Mouse (Mus musculus) C2C12 (cell line): ENCODE results near the gene Ceacam1. TPM values are rescaled to one million over a fixed set of nuclear protein-coding genes. Genes with fewer than 3 reads are reported as not detected.
"Not testable (repeated sequence)": the region's sequence is repeated elsewhere in the genome, so short reads cannot be mapped to it uniquely, and the experiment has no call there.

Experiments used
- H3K27me3 ChIP-seq: one replicate; pipeline ENCODE4 v1.6.1; 2011; ENCODE audit not compliant: control insufficient read depth, insufficient read depth, insufficient read length
- H3K36me3 ChIP-seq: one replicate; pipeline ENCODE4 v1.6.1; 2011; ENCODE audit not compliant: control insufficient read depth, insufficient read depth
- H3K4me3 ChIP-seq: one replicate; pipeline ENCODE4 v1.5.1; 2011; ENCODE audit warnings: mild to moderate bottlenecking, control low read depth; ENCODE audit not compliant: poor library complexity, insufficient read depth, severe bottlenecking
- H3K79me2 ChIP-seq: one replicate; pipeline ENCODE4 v1.6.1; 2011; ENCODE audit not compliant: control insufficient read depth, insufficient read depth
- H3K79me3 ChIP-seq: one replicate; pipeline ENCODE4 v1.6.1; 2011; ENCODE audit warnings: low read depth, control low read depth
- H3ac ChIP-seq: one replicate; pipeline ENCODE3; 2011; ENCODE audit warnings: low read depth; ENCODE audit not compliant: control insufficient read depth, insufficient read length
- CEBPB ChIP-seq: IDR thresholded peaks from one replicate; pipeline ENCODE4 v1.6.1; 2011; ENCODE audit warnings: low read depth, mild to moderate bottlenecking, control low read depth, moderate library complexity
- CTCF ChIP-seq: IDR thresholded peaks from one replicate; pipeline ENCODE4 v1.5.1; 2011; ENCODE audit not compliant: control insufficient read depth, insufficient read depth, insufficient read length
- FOSL1 ChIP-seq: IDR thresholded peaks from one replicate; pipeline ENCODE4 v1.8.0; 2011; ENCODE audit warnings: mild to moderate bottlenecking, low read length; ENCODE audit not compliant: poor library complexity, insufficient read depth, severe bottlenecking
- MAX ChIP-seq: IDR thresholded peaks from one replicate; pipeline ENCODE4 v1.6.1; 2011; ENCODE audit warnings: mild to moderate bottlenecking, control low read depth
- MYOD1 ChIP-seq: IDR thresholded peaks from one replicate; pipeline ENCODE4 v1.6.1; 2011; ENCODE audit warnings: low read depth; ENCODE audit not compliant: control insufficient read depth, insufficient read length
- MYOG ChIP-seq: IDR thresholded peaks from one replicate; pipeline ENCODE4 v1.6.1; 2011; ENCODE audit not compliant: control insufficient read depth, insufficient read length; ENCODE audit errors: extremely low read depth
- USF1 ChIP-seq: IDR thresholded peaks from one replicate; pipeline ENCODE4 v1.6.1; 2011; ENCODE audit warnings: low read depth, mild to moderate bottlenecking, control low read depth, moderate library complexity
- polyA plus RNA-seq: library from polyadenylated mRNA; unstranded; fragments of >200 nt; fragmentation: generic; extraction: Trizol; gene quantifications from one replicate; pipeline ENCODE4 v1.2.1, GENCODE M21; 2012; ENCODE audit warnings: missing spikeins

Ceacam1 gene
- polyA plus RNA-seq, 1 experiment: 0.06 TPM

GRCm38 (mm10) chr7:25486186-25486585, 8.8 kb upstream of the Ceacam1 start:
- TF ChIP-seq MYOD1 (no peak), FOSL1 (no peak), CEBPB (no peak), CTCF (no peak), USF1 (no peak), MAX (no peak), MYOG (no peak)
- Histone ChIP-seq H3ac (no peak overlapping the region), H3K79me2 (no peaks in the 10 kb centered on the region), H3K36me3 (no peaks in the 10 kb centered on the region), H3K4me3 (no peak overlapping the region), H3K79me3 (no peaks in the 10 kb centered on the region), H3K27me3 (peaks cover 8% of the 10 kb centered on the region)

GRCm38 (mm10) chr7:25485061-25485460, 7.7 kb upstream of the Ceacam1 start:
- Histone ChIP-seq H3ac (no peak overlapping the region), H3K4me3 (no peak overlapping the region), H3K36me3 (no peaks in the 10 kb centered on the region), H3K27me3 (peaks cover 8% of the 10 kb centered on the region), H3K79me3 (no peaks in the 10 kb centered on the region), H3K79me2 (no peaks in the 10 kb centered on the region)
- TF ChIP-seq MYOD1 (no peak), FOSL1 (no peak), CEBPB (no peak), USF1 (no peak), CTCF (no peak), MYOG (no peak), MAX (no peak)

- H3ac ChIP-seq: no peak overlapping the region
- TF ChIP-seq CEBPB (no peak), MYOD1 (no peak), MAX (no peak), MYOG (no peak), FOSL1 (no peak), CTCF (no peak), USF1 (no peak)
- no peak overlapping the region for H3K4me3 ChIP-seq
- no peaks in the 10 kb centered on the region for H3K79me2 ChIP-seq
- H3K36me3 ChIP-seq: no peaks in the 10 kb centered on the region
- peaks cover 8% of the 10 kb centered on the region for H3K27me3 ChIP-seq
- no peaks in the 10 kb centered on the region for H3K79me3 ChIP-seq
These were observed 5.8 kb upstream of the Ceacam1 start for GRCm38 (mm10) chr7:25483133-25483735.

GRCm38 (mm10) chr7:25480791-25481190, 3.4 kb upstream of the Ceacam1 start:
- H3K4me3 ChIP-seq, H3K36me3 ChIP-seq, H3K79me3 ChIP-seq, H3K79me2 ChIP-seq, H3ac ChIP-seq, H3K27me3 ChIP-seq: not testable (repeated sequence)

GRCm38 (mm10) chr7:25479440-25479839, 2.0 kb upstream of the Ceacam1 start:
- Histone ChIP-seq H3K79me2 (no peaks in the 10 kb centered on the region), H3K4me3 (no peak overlapping the region), H3K36me3 (no peaks in the 10 kb centered on the region), H3K79me3 (no peaks in the 10 kb centered on the region), H3K27me3 (peaks cover 4% of the 10 kb centered on the region), H3ac (no peak overlapping the region)
- TF ChIP-seq FOSL1 (no peak), MYOG (no peak), MYOD1 (no peak), MAX (no peak)

GRCm38 (mm10) chr7:25477752-25478093, 320 bp upstream of the Ceacam1 start:
- not testable (repeated sequence) for H3K79me2 ChIP-seq, H3K36me3 ChIP-seq, H3K4me3 ChIP-seq, H3ac ChIP-seq, H3K79me3 ChIP-seq, H3K27me3 ChIP-seq

GRCm38 (mm10) chr7:25471821-25472220, 5.6 kb downstream of the Ceacam1 start:
- H3K4me3 ChIP-seq, H3K36me3 ChIP-seq, H3K27me3 ChIP-seq, H3ac ChIP-seq, H3K79me2 ChIP-seq, H3K79me3 ChIP-seq: not testable (repeated sequence)

GRCm38 (mm10) chr7:25465586-25465985, 11.8 kb downstream of the Ceacam1 start:
- H3K4me3 ChIP-seq, H3K79me3 ChIP-seq, H3K27me3 ChIP-seq, H3K36me3 ChIP-seq, H3ac ChIP-seq, H3K79me2 ChIP-seq: not testable (repeated sequence)
